Mouse (Mus musculus): ENCODE data around the gene Pqlc2. TPM values are rescaled to one million over a fixed set of nuclear protein-coding genes. Genes with fewer than 3 reads are reported as not detected.
A peak's percentile ranks its signal among the peaks of the same experiment; 100 is the strongest.

Pqlc2 gene
- total RNA-seq, 2 experiments from 2014 or later = 4.2 to 4.7 TPM

DNA sequence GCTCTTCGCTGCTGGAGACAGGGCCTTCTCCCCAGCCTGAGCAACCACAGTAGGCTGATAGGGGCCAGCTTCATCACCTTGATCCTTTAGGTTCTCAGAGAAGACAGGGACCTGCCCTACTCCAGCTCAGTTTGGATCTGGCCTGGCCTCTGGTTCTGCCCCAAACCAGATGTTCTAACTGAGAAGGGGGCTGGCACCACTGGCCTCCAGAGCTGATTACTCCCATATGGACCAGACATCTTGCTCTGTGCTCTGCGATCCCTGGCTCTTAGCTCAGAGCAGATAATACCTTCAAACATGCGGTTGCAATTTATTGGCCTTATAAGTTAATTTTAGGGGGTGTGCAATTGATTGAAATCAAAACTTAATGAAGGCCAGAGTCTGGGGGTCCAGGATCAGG, 43.2 kb downstream of the Pqlc2 start:
- no peak for DNase-seq (ENCODE audit: low spot score in 2 of 2)

DNA sequence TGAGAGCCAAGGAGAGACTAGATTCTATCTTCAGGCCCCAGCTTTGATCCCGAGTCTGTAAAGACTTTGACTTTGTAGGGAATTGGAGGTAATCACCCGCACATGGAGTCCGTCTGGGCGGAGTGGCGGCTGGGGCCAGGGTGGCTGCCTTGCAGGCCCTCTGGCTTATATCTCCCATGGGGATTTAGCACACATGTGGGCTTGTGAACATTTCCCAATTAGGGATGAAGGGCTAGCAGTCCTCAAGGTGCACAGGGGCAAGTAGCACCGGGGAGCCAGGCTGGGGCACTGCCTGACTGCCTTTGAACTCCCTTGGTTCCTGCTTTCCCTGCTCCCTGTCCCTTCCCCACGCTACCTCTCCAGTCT, 44.0 kb downstream of the Pqlc2 start:
- DNase-seq (ENCODE audit: low spot score in 2 of 2) = no peak

DNA sequence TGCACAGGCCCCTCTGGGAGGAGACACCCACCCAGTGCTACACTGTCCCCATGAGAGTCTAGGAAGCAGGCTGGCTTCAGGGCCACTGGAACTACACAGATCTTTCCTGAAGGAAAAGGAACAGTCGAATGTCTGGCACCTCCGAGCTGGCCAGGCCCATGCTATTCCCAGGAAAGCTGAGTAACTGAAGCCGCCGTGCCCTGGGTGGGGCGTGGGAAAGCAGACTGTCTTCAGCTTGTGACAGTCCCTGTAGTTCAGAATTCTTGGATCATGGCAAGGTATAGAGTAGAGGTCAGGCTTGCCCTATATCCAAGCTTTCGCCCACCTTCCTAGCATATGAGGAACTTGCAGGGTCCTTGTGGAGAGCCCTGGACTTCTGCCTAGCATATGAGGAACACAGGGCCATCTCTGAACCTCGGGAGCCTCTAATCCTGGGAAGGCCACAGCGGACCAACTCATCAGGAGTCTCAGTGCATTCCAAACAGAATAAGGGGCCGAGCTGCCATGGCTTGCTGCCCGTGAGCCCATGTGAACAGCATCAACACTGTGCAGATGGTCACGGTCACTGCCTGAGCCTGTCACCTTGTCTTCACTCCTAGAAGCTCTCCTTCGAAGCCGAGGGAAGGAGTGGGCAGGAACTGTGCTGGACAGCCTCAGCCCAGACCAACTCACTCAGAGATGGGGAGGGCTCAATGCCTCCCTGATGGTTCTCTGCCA, 44.6 kb downstream of the Pqlc2 start:
- DNase-seq (ENCODE audit: low spot score in 2 of 2) = no peak

DNA sequence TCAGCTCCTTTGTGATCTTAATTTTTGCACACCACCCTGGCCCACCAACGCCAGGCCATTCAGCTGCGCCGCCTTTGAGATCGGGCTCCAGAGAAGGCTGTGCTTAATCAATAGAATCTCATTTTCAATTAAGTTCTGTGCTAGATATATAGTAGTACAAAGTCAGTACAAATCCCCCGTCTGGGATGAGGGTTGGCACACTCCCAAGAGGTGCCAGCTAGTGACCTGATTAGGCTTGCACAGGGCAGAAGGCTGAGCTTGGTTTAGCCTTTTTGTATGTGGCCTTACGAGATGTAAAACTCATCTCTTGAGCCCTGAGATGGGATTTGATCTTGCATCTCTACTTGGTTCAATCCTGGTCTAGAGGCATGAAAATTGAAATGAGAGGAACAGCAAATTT, 47.5 kb downstream of the Pqlc2 start:
- no peak for DNase-seq (ENCODE audit: low spot score in 2 of 2)

DNA sequence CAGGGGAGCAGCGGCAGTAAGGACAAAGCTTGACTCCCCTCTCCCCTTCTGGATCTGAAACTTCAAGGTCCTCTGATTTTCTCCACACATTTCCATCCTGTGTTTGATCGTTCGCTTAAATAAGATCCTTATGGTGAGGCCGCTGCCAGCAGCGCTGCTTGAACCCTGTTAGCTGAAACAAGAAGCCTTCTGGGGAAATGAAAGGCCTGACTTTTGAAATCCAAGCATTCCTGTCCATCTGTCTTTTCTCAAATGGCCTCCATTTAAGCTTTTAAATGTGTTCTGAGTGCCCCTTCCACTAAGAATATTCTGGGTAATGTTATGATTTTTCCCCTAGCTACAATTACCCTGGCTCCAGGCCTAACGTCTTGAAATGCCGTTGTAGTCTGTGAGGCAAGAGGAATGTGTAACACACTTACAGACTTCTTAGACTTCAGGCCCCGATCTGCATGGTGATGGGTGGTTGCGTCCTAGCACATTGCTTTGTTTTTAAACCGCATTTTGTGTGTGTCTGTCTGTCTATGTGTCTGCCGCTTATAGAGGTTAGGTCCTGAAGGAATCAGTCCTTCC, 51.1 kb downstream of the Pqlc2 start:
- no peak for DNase-seq (ENCODE audit: low spot score in 2 of 2)

DNA sequence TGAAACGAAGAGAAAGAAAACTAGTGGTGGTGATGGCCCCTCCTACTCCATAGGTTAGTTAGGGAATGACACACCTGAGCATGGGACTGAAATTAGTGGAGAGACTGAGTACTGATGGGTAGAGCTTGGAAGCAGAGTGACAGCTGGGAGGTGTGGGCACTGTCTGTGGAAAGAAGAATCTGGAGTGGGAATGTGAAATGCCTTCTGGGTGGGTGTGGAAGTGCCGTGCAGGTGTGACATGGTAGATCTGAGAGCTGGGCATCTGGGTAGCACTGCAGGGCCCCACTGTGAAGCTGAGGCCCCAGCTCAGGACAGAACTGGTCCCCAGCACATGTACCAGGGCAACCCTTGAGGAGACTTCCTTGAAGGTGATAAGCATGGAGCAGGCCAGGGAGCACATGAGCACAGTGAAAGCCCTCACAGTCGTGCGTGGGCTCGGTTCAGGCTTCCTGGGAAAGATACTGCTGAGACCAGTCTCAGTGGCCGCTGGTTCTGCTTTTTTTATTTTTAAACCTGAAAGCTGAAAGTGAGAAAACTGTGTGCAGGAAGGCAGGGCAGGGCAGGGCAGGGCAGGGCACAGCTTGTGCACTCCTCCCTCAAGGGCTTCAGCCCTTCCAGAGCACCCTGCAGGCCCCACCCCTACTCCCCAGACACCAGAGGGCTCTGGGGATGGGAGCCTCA, 51.7 kb downstream of the Pqlc2 start:
- DNase-seq (ENCODE audit: low spot score in 2 of 2) = no peak

DNA sequence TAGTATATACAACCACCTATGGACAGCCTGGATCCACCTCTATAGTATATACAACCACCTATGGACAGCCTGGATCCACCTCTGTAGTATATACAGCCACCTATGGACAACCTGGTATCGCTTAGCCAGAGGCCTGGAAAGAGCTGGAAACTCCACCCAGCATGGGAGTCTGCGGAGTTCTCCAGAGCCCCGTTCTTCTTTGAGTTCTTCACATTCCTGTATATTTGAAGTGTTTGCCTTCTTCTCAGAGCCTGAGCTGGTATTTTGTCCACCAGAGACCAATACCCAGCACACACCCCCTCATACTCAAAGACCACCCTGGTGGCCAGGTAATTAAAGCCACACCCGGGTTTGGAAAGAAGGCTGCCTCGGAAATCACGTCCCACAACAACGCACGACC, 53.8 kb downstream of the Pqlc2 start:
- DNase-seq (ENCODE audit: low spot score in 2 of 2) = no peak

DNA sequence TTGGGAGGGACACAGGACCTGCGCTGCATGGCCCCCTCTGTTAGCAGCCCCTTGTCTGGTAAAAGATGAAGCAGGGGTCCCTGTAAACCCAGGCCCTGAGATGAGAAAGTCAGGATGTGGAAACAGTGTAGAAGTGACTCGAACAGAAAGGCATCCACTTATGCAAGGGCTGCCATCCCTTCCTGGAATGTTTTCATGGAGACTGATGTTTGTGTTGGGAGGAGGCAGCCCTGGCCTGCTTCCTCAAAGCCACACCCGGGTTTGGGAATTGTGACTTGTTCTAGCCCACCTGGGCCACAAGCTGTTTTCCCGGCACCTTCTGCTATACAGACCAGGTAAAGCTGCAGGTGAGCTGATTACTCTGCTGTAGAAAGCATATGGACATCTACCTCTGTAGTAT, 54.4 kb downstream of the Pqlc2 start:
- DNase-seq (ENCODE audit: low spot score in 2 of 2) = no peak

DNA sequence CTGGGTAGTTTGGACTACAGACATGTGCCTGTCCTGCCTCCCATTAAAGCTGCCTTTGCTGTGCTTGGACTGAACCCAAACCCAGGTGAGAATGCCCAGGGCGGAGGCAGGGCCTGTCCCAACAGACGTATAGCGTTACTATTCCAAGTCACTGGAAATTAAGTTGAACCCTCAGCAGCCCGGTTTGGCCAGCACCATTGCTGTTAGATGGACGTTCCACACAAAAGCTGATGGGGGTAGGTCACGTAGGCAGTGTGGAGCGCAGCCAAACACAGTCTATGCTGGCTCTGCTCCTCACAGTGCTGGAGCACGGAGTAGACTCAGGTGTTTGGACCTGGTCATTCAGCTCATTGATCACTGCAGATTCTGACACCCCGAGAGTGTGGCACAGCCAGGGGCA, 57.3 kb downstream of the Pqlc2 start:
- no peak for DNase-seq (ENCODE audit: low spot score in 2 of 2)

DNA sequence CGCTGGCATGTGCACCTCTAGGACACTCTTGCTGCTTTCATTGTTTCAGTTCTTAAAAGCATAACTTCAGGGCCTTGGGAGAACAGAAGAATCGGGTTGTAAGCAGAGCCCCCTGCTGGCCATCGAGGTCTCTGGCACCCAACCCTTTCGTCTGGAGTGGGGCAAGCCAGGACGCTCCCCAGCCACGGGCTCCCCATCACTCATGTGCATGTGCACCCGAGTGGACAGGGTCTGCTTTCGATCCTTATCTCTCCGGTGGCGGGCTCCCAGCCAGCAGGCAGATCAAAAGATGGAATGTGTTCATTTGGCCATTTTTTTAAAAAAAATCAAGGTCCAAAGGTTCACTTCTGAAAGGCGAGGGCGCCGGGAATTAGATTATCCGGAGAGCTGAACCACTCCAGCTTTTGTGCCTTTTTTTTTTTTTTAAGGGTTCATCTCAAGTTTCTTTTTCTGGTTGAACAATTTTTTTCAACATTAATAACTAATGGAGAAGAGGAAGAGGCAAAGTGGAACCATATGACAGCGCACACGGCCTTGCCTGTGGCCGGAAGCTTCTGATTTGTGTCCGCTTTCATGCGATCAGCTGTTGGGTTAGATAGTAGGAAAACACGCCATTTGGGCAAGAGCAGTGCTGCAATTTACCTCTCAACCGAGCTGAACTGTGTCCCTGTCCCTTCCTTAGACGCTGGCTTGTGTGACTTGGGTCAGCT, 58.3 kb downstream of the Pqlc2 start:
- DNase-seq (ENCODE audit: low spot score in 2 of 2) = peak; percentile 74 to 79

DNA sequence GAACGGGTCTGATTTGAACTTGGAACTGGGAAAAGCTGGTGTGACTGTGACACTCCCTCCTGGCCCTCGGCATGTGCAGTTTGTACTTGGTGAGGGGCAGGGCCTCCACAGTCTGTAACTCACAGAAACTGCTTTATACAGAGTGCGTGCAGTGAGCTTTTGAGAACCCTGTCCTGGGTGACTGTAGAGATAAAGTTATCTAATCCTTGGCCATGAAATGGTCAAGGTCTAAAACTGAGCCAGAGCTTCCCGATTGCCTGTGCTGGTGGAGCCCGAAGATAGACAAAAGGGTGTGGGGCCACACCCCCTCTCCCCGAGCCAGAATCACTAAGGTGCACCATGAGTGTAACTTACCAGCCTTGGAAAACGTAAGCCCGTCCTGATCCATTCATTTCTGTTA, 59.6 kb downstream of the Pqlc2 start:
- DNase-seq (ENCODE audit: low spot score in 2 of 2) = no peak

DNA sequence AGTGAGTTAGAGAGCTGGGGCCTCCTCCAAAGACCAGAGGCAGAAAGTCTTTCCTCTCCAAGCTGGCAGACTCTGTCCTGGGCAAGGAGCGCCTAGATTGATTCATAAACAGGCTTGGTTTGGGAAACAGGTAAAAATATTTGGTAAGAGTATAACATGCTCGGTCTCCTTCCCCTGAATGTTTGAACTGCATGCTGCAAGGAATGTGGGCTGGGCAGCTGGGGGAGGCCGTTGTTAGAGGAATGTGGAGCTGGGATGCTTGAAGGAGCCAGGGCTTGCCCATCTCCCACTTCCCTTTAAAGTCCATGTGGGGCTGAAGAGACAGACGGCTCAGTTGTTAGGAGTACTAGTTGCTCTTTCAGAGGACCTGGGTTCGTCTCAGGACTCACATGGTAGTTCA, 60.5 kb downstream of the Pqlc2 start:
- no peak for DNase-seq (ENCODE audit: low spot score in 2 of 2)

DNA sequence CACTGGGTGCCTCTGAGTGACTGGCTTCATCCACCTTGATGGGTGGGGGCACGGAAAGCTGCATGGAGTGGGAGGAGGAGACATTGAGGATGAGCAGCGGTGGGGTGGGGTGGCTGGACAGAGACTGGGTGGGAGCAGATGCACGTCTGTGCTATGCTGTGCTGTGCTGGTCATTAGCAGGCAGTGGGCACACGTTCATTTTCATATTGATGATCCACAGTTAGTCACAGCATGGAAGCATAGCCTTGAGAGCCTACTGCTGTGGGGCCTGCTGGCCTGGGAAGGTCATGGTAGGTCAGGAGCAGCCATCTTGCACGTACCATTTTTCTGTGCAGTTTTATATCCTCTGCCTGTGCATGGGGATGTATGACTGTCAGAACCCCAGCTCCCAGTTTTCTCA, 61.8 kb downstream of the Pqlc2 start:
- DNase-seq (ENCODE audit: low spot score in 2 of 2) = no peak

DNA sequence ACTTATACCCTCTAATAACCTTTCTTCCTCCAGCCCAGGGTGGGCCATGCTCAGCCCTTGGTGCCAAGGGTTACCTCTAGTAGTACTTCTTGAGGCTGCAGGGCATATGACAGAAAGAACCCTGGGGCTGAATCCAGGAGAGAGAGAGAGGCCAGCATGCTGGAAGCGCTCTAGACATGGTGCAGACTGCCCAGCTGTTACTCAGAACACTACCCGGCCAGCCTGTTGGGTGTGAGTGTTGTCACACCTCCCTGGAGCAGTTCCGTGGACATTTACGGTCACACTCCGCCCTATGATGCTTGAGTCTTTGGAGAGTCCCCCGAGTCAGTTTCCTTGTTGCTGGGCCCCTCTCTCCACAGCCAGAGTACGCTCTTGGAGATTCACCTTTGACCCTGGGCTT, 62.5 kb downstream of the Pqlc2 start:
- DNase-seq (ENCODE audit: low spot score in 2 of 2) = no peak

DNA sequence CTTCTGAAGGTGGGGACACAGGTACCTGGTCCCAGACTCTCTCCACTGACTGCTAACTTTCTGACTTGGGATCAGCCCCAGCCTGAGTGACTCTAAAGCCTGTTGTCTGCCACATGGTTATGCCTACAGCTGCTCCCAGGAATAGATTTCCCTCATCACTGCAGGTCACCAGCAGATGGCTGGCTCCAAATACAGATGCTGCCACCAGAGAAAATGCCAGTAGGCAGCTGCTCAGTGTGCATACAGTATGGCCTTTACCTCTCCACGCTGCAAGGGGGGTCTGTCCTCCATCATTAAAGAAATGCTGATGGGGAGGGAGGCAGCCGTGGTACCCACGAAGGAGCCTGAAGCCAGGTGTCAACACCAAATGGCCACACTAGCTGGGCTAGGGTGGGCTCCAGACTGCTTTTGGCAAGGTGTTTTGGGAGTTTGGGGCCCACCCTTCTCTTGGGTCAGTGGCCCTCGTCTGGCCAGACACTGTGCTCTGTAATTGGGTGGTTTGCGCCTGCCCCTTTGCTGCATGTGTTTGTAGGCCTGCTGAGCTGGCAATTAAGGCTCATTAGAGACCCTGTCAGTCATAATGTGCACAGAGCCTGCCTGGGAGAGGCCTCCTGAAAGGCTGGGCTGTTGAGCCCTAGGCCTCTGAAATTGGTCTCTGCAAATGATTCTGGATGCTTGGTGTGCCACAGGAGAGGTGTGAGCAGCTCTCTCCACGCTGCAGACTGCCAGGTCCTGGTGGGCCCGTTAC, 64.2 kb downstream of the Pqlc2 start:
- DNase-seq (ENCODE audit: low spot score in 2 of 2) = no peak

DNA sequence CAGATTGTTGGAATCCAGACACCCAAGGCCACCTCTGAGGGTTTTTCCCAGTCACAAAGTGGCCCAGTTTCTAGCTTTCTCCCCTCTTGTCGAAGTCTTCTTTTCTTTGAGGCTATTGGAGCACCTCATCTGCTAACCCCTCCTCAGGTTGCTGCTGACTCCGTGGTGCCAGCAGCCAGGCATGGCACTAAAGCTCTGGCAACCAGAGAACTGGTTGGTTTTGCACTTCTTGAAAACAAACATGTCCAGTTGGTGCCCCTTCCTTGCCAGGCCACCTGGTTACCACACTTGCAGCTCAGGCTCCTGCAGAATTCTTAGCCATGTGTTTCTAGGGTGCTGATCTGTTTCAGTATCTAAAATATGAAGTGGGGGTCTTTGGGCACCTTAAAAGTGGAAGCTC, 65.0 kb downstream of the Pqlc2 start:
- no peak for DNase-seq (ENCODE audit: low spot score in 2 of 2)

DNA sequence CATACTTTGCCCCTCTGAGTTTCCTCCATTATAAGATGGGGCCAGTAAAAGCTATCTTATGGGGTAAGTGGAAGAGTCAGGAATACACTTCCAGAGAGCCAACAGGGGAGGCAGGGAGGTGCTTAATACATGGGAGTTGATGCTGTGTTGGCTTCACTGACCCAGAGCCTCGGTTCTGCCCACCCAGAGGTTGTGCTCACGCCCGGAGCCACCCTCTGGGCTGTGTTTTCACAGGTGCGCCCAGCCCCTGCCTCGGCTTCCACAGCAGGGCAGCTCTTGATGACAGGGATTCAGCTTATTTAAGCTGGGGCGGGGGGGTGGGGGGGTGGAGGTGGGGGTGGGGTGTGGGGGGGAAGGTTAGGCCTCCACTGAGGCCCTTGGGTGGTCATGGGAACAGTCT, 65.7 kb downstream of the Pqlc2 start:
- no peak for DNase-seq (ENCODE audit: low spot score in 2 of 2)

DNA sequence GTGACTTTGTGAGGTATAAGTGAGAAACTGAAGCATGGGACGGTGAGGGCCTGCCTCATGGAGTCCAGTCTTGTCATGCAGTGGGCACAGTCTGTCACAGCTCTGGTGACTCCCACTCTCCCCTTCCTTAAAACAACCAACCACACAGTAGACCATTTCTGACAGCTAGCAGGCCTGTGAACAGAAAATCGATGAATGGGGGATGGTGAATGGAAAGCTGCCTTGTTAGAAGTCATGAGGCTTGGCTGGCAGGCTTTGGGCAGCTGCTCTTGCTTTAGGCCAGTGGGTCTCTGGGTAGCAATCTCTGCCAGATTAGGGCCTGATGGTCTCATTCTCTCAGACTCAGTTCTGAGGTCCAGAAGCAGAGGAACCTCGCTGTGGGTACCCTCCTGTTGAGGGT, 66.3 kb downstream of the Pqlc2 start:
- no peak for DNase-seq (ENCODE audit: low spot score in 2 of 2)
